Mouse (Mus musculus) A20 (cell line): ENCODE results near the gene Ikzf3.

Experiments used
- DNase-seq: peaks from one replicate; pipeline ENCODE4 v3.0.0-alpha.2; 2011; ENCODE audit warnings: low read depth, low spot score

Ikzf3 gene

GRCm38 (mm10) chr11:98545711-98546231 is at the start of gene Ikzf3:
TSS of gene Ikzf3 (minus strand) at chr11:98546031.
- DNase-seq = peak; percentile 82

- no peak for DNase-seq
Observed at GRCm38 (mm10) chr11:98595473-98595872, 49.6 kb upstream of the Ikzf3 start.

- DNase-seq = peak; percentile 14
Observed at GRCm38 (mm10) chr11:98595021-98595420, 49.2 kb upstream of the Ikzf3 start.

- no peak for DNase-seq
Observed at GRCm38 (mm10) chr11:98590548-98591445, 45.0 kb upstream of the Ikzf3 start.

- DNase-seq = no peak
Observed at GRCm38 (mm10) chr11:98589306-98589705, 43.5 kb upstream of the Ikzf3 start.

GRCm38 (mm10) chr11:98588833-98589281 is 43.0 kb upstream of the Ikzf3 start:
- no peak for DNase-seq

GRCm38 (mm10) chr11:98587684-98588546 is 42.1 kb upstream of the Ikzf3 start:
- peak; percentile 87 for DNase-seq

- peak; percentile 98 for DNase-seq
Observed at GRCm38 (mm10) chr11:98586892-98587563, 41.2 kb upstream of the Ikzf3 start, which contains the start of gene Ormdl3. TSS of gene Ormdl3 (minus strand) at chr11:98587368.

GRCm38 (mm10) chr11:98586087-98586891 is 40.5 kb upstream of the Ikzf3 start:
- no peak for DNase-seq

GRCm38 (mm10) chr11:98584629-98585177 is 38.9 kb upstream of the Ikzf3 start:
- DNase-seq = no peak

- DNase-seq = no peak
Observed at GRCm38 (mm10) chr11:98584146-98584545, 38.3 kb upstream of the Ikzf3 start.

GRCm38 (mm10) chr11:98583571-98583970 is 37.7 kb upstream of the Ikzf3 start:
- peak; percentile 31 for DNase-seq

- DNase-seq = no peak
Observed at GRCm38 (mm10) chr11:98583265-98583552, 37.4 kb upstream of the Ikzf3 start.

GRCm38 (mm10) chr11:98582551-98583264 is 36.9 kb upstream of the Ikzf3 start:
- no peak for DNase-seq

- no peak for DNase-seq
Observed at GRCm38 (mm10) chr11:98582030-98582388, 36.2 kb upstream of the Ikzf3 start.

- DNase-seq = no peak
Observed at GRCm38 (mm10) chr11:98581286-98582029, 35.6 kb upstream of the Ikzf3 start.

- DNase-seq = no peak
Observed at GRCm38 (mm10) chr11:98580301-98581121, 34.7 kb upstream of the Ikzf3 start.

- no peak for DNase-seq
Observed at GRCm38 (mm10) chr11:98577776-98578175, 31.9 kb upstream of the Ikzf3 start.
